ENCODE assay signal across 27 mouse cellular contexts in genomic region chr6:94936206-94936605, GRCm38 (mm10).
"Had no signal": no experiment of that assay in that cellular context is flagged by ENCODE, and none has a peak within 500 bp of the region (broad histone marks: within the 10 kb centered on the region; RNA-seq: fewer than 3 reads in every experiment).

No protein-coding gene starts in this region.

- H3K36me3 ChIP-seq: embryonic facial prominence, embryonic 12.5 days; embryonic facial prominence, embryonic 13.5 days; forebrain, embryonic 10.5 days; forebrain, embryonic 12.5 days; forebrain, embryonic 15.5 days; heart, embryonic 10.5 days had no signal

- ATAC-seq: forebrain, embryonic 13.5 days; forebrain, embryonic 14.5 days; forebrain, embryonic 15.5 days; forebrain, embryonic 16.5 days; forebrain, postnatal 0 days had no signal

- H3K9me3 ChIP-seq: embryonic facial prominence, embryonic 12.5 days; embryonic facial prominence, embryonic 13.5 days; forebrain, embryonic 10.5 days; forebrain, embryonic 12.5 days; forebrain, embryonic 13.5 days; forebrain, embryonic 15.5 days; heart, embryonic 10.5 days had no signal

- DNase-seq: cerebellum, adult 2 months; cerebellum, adult 9-10 months; cerebellum, adult 9-11 months; cerebellum, postnatal 10 days; cerebellum, postnatal 14 days; cerebellum, postnatal 25 days; cerebellum, postnatal 36 days; embryo, embryonic 11 days; forebrain, postnatal 0 days; gastrocnemius, postnatal 10 days; gastrocnemius, postnatal 14 days; gastrocnemius, postnatal 25 days; gastrocnemius, postnatal 36 days; heart, adult 18-20 months; heart, adult 2 months had no signal

- H3K4me3 ChIP-seq: embryonic facial prominence, embryonic 12.5 days; embryonic facial prominence, embryonic 13.5 days; erythroblast, embryonic 14.5 days; forebrain, embryonic 10.5 days; forebrain, embryonic 12.5 days; forebrain, embryonic 13.5 days; forebrain, embryonic 15.5 days; gastrocnemius, adult 2 months; heart, adult 2 months; heart, embryonic 10.5 days had no signal

- H3K4me2 ChIP-seq: embryonic facial prominence, embryonic 12.5 days; embryonic facial prominence, embryonic 13.5 days; forebrain, embryonic 12.5 days; forebrain, embryonic 13.5 days; forebrain, embryonic 15.5 days; heart, embryonic 11.5 days had no signal

- H3K27ac ChIP-seq: embryonic facial prominence, embryonic 12.5 days; forebrain, embryonic 10.5 days; forebrain, embryonic 12.5 days; forebrain, embryonic 13.5 days; forebrain, embryonic 15.5 days; gastrocnemius, adult 2 months; heart, adult 2 months; heart, embryonic 10.5 days had no signal

- H3K9ac ChIP-seq: embryonic facial prominence, embryonic 12.5 days; embryonic facial prominence, embryonic 13.5 days; forebrain, embryonic 12.5 days; forebrain, embryonic 13.5 days; forebrain, embryonic 15.5 days; forebrain, postnatal 0 days had no signal

- H3K4me1 ChIP-seq: embryonic facial prominence, embryonic 12.5 days; forebrain, embryonic 10.5 days; forebrain, embryonic 12.5 days; forebrain, embryonic 13.5 days; forebrain, embryonic 15.5 days; heart, embryonic 10.5 days had no signal

- H3K27me3 ChIP-seq: embryonic facial prominence, embryonic 12.5 days; embryonic facial prominence, embryonic 13.5 days; forebrain, embryonic 12.5 days; forebrain, embryonic 13.5 days; forebrain, embryonic 15.5 days had no signal
